Mouse (Mus musculus) limb, embryonic 13.5 days (tissue): ENCODE measurements around the gene Nmral1. TPM values are rescaled to one million over a fixed set of nuclear protein-coding genes. Genes with fewer than 3 reads are reported as not detected.
"Not testable (repeated sequence)": the region's sequence is repeated elsewhere in the genome, so short reads cannot be mapped to it uniquely, and the experiment has no call there.

ENCODE experiments used
- ATAC-seq: fragments of 200-750 bp; cut with Nextera tagmentation; 2 replicates; pipeline ENCODE4 v1.8.0; 2017; ENCODE audit warnings: low read depth, moderate number of reproducible peaks, moderate TSS enrichment; ENCODE audit not compliant: low FRiP score
- H3K27ac ChIP-seq: fragments of 300-500 bp; sonication (generic); 2 replicates; pipeline ENCODE4 v1.5.1; 2015; ENCODE audit warnings: inconsistent platforms, mild to moderate bottlenecking, moderate library complexity
- H3K27me3 ChIP-seq: fragments of 300-500 bp; sonication (generic); 2 replicates; pipeline ENCODE4 v1.6.1; 2015; ENCODE audit warnings: mild to moderate bottlenecking, inconsistent platforms
- H3K36me3 ChIP-seq: fragments of 300-500 bp; sonication (generic); 2 replicates; pipeline ENCODE4 v1.6.1; 2015; ENCODE audit warnings: inconsistent platforms, mild to moderate bottlenecking, moderate library complexity
- H3K4me1 ChIP-seq: fragments of 300-500 bp; sonication (generic); 2 replicates; pipeline ENCODE4 v1.6.1; 2015; ENCODE audit warnings: inconsistent platforms
- H3K4me2 ChIP-seq: fragments of 300-500 bp; sonication (generic); replicated peaks from 2 replicates; pipeline ENCODE4 v1.6.1; 2015; ENCODE audit warnings: inconsistent platforms, mild to moderate bottlenecking, moderate library complexity
- H3K4me3 ChIP-seq: fragments of 300-500 bp; sonication (generic); 2 replicates; pipeline ENCODE4 v1.5.1; 2015; ENCODE audit warnings: moderate library complexity, mild to moderate bottlenecking, inconsistent platforms
- H3K9ac ChIP-seq: fragments of 300-500 bp; sonication (generic); 2 replicates; pipeline ENCODE4 v1.6.1; 2015; ENCODE audit warnings: mild to moderate bottlenecking, inconsistent platforms
- H3K9me3 ChIP-seq: fragments of 300-500 bp; sonication (generic); 2 replicates; pipeline ENCODE4 v1.6.1; 2016; ENCODE audit warnings: inconsistent platforms
- WGBS: fragments of 180-500 bp; shearing (Covaris S2); methylation state at CpG from one replicate; pipeline ENCODE4 v1.1.7; 2015; 5-methylcytosine and 5-hydroxymethylcytosine counted together
- polyA plus RNA-seq: library from polyadenylated mRNA; unstranded; fragments of >200 nt; fragmentation: Nextera tagmentation; extraction: Ambion mirVana; gene quantifications from 2 replicates; pipeline ENCODE4 v1.2.1, GENCODE M21; 2015

Nmral1 gene
- polyA plus RNA-seq, result 113 and 118 TPM in 2 replicates

DNA sequence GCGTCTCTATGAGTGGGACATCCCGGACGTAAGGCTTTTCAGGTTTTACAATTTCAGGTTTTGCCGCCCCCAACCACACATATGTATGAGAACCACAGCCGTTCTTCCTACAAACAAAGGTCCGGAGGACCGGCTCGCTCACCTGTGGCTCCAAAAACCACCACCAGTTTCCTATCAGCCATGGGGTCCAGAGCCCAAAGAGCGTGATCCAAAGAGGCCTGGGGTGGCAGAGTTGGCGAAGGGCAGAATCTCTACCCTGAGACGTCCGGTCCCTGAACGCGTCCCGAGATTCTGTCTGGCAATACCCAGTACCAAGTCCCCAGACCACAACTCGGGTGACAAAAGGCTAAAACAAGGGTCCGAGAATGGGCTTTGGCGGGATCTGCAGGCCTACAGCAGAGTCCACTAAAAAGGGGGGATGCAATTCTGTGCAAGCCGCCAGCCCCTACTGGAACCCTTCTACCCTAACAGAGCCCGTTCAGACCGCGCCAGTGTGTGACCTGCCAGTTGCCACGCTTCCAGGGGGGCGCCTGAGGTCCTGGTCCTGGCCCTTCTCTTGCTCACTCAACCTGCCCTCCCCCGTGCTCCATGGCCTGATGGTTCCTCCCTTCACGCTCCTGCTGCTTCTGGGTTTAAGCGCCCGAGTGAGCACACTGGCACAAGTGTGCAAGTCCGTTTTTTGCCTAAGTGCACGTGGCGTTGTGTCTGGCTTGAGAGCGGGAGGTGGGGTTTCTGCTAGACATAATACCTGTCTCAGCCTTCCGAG lies at the start of gene Nmral1:
TSS of gene Nmral1 (minus strand) at position 604 of the 766 bp plus-strand sequence.
- H3K36me3 ChIP-seq, result peaks cover 27% of the 10 kb centered on the region
- no peaks in the 10 kb centered on the region for H3K27me3 ChIP-seq
- H3K4me1 ChIP-seq, result peaks cover 12% of the 10 kb centered on the region
- H3K4me2 ChIP-seq, result peak within 1 kb of the TSS; percentile 66
- peak within 1 kb of the TSS; percentile 69 for H3K4me3 ChIP-seq
- H3K9ac ChIP-seq, result peak within 1 kb of the TSS; percentile 79
- peak within 1 kb of the TSS; percentile 92 for H3K27ac ChIP-seq
- WGBS, result 6% methylated on average over 33 of the region's 33 CpGs
- H3K9me3 ChIP-seq, result no peaks in the 10 kb centered on the region
- peak; percentile 89 for ATAC-seq

DNA sequence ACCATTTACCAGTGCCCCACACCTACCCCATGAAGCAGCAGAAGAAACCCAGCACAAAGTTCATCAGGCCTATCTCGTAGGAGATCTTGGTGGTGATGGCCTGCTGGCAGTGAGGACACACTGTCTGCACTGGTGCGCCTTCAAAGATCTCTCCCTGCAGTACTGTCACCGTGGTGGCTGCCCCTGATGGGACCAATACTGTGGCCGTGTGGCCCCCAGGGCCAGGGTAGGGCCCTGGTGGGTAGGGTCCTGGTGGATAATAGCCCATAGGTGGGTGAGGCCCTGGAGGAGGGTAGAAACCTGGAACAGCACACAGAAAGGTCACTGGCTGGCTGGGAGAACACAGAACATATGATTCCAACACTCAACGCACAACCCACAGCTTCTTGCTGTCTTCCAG lies 49.6 kb upstream of the Nmral1 start:
- WGBS, result 93% methylated on average over 5 of the region's 5 CpGs
- no peak overlapping the region for H3K4me2 ChIP-seq
- H3K9me3 ChIP-seq, result no peaks in the 10 kb centered on the region
- no peak overlapping the region for H3K27ac ChIP-seq
- H3K9ac ChIP-seq, result no peak overlapping the region
- H3K4me1 ChIP-seq, result peaks cover 8% of the 10 kb centered on the region
- no peaks in the 10 kb centered on the region for H3K27me3 ChIP-seq
- no peak for ATAC-seq
- no peak overlapping the region for H3K4me3 ChIP-seq
- H3K36me3 ChIP-seq, result peaks cover 69% of the 10 kb centered on the region

DNA sequence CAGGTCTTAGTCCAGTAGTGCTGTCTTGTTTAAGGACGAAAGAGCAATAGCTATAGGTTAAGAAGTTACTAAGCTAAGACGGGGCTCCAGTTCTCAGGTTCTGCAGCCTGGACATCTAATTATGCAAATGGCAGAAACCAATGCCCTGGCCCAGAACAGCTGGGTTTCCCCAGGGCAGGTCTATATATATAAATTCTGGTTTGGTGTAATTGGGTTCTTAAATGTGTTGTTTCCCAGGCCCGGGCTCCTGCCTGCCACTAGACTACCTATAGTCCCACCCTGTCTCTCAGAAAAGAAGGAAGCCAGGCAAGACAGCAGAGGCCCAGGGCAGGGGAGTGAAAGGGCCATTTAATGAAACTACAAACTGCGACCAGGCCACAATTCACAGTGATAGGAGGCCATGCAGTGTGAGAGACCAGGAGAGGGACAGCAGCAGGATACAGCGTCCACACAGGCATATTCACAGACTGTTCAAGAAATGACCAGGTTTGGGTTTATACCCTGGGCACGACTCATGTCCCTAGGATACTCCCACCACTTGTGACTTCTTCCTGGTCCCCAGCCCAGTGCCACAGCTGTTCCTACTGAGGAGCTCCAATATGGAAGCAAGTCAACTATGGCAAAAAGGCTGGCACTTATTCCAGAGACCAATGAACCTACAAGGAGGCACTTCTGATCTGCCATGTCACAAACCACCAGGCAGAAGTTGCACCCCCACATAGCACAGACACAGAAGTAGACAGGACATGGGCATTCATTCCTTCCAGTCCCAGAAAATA lies 48.0 kb upstream of the Nmral1 start:
- Histone ChIP-seq H3K4me1 (no peaks in the 10 kb centered on the region), H3K27ac (no peak overlapping the region), H3K4me3 (no peak overlapping the region), H3K9me3 (no peaks in the 10 kb centered on the region), H3K9ac (no peak overlapping the region), H3K27me3 (no peaks in the 10 kb centered on the region), H3K36me3 (peaks cover 77% of the 10 kb centered on the region), H3K4me2 (no peak overlapping the region)
- 82% methylated on average over 6 of the region's 6 CpGs for WGBS
- ATAC-seq, result no peak

DNA sequence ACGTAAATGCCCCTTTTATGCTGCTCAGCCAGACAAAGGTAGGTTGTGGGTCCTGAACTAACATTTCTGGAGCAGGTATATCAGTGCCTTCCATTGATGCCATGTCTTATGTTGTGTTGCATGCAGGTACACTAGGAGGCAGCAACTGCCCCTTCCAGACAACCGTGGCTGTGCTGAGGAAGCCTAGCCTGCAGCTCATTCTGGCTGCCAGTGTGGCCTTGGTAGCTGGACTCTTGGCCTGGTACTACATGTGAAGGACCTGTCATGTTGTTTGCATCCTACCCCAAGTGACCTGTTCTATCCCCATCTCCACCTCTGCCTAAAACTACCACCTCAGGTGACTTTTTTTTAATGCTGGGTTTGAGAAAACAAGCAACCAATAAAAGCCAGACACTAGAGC lies 46.7 kb upstream of the Nmral1 start:
- no peak overlapping the region for H3K9ac ChIP-seq
- no peaks in the 10 kb centered on the region for H3K4me1 ChIP-seq
- ATAC-seq, result no peak
- no peaks in the 10 kb centered on the region for H3K9me3 ChIP-seq
- H3K27me3 ChIP-seq, result no peaks in the 10 kb centered on the region
- H3K36me3 ChIP-seq, result peaks cover 76% of the 10 kb centered on the region
- WGBS, result 90% methylated on average over 2 of the region's 2 CpGs
- no peak overlapping the region for H3K4me2 ChIP-seq
- H3K27ac ChIP-seq, result no peak overlapping the region
- H3K4me3 ChIP-seq, result no peak overlapping the region

DNA sequence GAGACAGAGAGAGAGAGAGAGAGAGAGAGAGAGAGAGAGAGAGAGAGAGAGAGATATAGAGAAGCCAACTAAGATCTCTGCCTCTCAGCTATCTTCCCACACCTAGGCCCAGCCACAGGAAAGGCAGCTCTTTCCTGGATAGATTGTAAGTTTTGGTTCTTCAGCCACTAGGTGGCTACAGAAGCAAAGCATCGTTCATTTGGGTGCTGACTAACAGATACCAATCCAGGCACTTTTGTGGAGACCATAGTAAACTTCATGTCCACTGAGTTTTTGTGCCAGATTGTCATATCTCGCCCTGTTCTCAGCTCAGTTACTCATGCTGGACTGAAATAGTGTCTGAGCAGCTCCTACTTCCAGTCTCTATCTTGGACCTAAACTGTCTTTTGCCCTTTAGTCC lies 44.1 kb upstream of the Nmral1 start:
- Histone ChIP-seq H3K36me3 (peaks cover 50% of the 10 kb centered on the region), H3K9me3 (no peaks in the 10 kb centered on the region), H3K4me1 (no peaks in the 10 kb centered on the region), H3K9ac (no peak overlapping the region), H3K4me2 (no peak overlapping the region), H3K27me3 (no peaks in the 10 kb centered on the region), H3K4me3 (no peak overlapping the region), H3K27ac (no peak overlapping the region)
- no peak for ATAC-seq
- 39% methylated on average over 2 of the region's 2 CpGs for WGBS

DNA sequence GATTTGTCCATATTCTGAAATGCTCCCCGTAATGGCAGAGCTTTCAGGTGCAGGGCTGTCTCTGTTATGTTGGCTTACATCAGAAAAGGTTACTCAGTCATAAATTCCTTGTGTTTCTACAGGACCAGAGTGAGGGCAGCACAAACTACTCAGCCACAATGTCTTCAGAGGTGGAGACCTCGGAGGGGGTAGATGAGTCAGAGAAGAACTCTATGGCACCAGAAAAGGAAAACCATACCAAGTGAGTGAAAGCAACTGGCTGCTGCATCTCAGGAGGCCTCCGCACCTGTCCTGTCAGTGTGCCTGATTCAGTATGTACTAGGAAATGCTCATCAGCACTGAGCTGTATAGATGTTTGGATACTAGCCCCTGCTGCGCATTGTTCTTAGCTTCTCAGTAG lies 43.3 kb upstream of the Nmral1 start:
- ATAC-seq, result no peak
- Histone ChIP-seq H3K9ac (no peak overlapping the region), H3K27ac (no peak overlapping the region), H3K4me1 (no peaks in the 10 kb centered on the region; the same call in 1 of the 2 replicates), H3K4me2 (no peak overlapping the region), H3K36me3 (peaks cover 42% of the 10 kb centered on the region), H3K9me3 (no peaks in the 10 kb centered on the region), H3K27me3 (no peaks in the 10 kb centered on the region), H3K4me3 (no peak overlapping the region)
- whole genome bisulfite sequencing, result 95% methylated on average over 4 of the region's 4 CpGs

DNA sequence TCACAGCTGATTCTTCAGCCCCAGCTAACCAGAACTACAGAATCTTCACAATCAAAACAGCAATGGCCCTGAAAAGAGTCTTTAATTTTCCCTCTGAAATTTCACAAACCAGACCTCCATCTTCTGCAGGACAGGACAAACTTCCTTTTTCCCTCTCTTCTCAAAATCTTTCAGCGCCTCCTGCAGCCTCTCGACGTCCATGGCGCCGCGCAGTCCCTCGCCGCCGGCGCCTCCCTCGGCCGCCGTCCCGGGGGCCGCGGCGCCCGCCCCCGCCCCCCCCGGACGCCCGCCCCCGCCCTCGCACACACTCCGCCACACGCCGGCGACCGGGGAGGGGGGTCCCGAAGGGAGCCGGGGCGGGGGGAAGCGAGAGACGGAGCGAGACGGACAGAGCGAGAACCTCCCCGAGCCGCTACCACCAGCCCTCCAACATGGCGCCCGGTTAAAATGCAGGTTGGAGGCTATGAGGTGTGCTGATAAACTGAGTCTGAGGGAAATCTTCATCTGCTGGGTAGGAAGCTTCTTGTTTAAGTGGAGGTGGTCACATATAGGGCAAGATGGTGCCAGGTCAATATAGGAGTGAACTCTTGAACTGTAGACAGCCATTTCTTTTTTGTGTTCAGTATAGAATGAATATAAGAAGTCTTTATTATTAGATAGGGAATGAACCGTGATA lies 37.6 kb upstream of the Nmral1 start:
- peak; percentile 81 for ATAC-seq

DNA sequence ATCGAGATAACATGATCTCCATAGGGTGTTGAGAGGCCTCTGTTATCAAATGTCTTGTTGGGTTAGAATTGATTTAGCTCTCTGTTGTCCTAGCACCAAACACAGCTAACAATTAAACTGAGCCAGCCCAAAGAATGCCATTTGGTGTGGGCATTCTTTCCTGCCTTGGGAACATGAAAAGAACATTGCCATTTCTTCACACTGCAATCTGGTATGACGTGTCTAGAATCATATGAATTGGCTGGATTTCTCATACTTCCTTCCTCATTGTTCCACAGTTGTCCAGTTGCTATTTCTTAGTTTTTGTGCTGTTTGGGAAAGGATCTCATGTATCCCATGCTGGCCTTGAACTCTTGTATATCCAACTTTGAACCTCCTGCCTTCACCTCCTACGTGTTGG lies 34.9 kb upstream of the Nmral1 start:
- ATAC-seq, result no peak
- Histone ChIP-seq H3K4me3 (no peak overlapping the region), H3K27ac (no peak overlapping the region), H3K9me3 (0 out of 2 replicates have a peak, but pooled peaks cover 4% of the 10 kb centered on the region), H3K4me2 (no peak overlapping the region), H3K4me1 (peaks cover 5% of the 10 kb centered on the region), H3K9ac (no peak overlapping the region), H3K27me3 (no peaks in the 10 kb centered on the region), H3K36me3 (peaks cover 8% of the 10 kb centered on the region; the same call in 1 of the 2 replicates)
- 85% methylated on average over 3 of the region's 3 CpGs for WGBS

More for the DNA sequence above, 37.6 kb upstream of the Nmral1 start:
- not testable (repeated sequence) for H3K4me1 ChIP-seq, H3K36me3 ChIP-seq, H3K9me3 ChIP-seq, H3K27me3 ChIP-seq
- Histone ChIP-seq H3K4me3 (peak overlapping the region; percentile 45), H3K4me2 (peak overlapping the region; percentile 52), H3K9ac (peak overlapping the region; percentile 54), H3K27ac (peak overlapping the region; percentile 58; the same call in 1 of the 2 replicates)
- WGBS, result 2% methylated on average over 30 of the region's 42 CpGs

DNA sequence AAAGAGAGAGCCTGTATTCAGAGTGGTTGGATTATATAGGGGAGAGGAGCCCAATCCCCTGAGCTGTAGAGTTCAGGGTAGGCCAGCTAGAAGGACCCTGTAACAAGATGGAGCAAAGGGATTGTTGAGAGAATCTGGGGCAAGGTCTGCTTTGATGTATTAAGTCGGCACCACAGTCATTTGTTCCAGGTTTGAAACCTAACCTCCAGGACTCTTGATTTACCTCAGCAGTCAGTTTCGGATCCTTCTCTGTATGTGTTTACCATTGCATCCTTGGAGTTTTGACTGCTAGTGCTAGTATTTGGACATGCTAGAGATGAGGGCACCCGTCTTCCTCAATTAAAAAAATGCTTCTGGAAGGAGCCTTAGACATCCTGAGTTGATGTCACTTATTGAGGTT lies 33.0 kb upstream of the Nmral1 start:
- peaks cover 8% of the 10 kb centered on the region; the same call in 1 of the 2 replicates for H3K36me3 ChIP-seq
- H3K9me3 ChIP-seq, result 0 out of 2 replicates have a peak, but pooled peaks cover 4% of the 10 kb centered on the region
- no peak overlapping the region for H3K9ac ChIP-seq
- H3K27me3 ChIP-seq, result no peaks in the 10 kb centered on the region
- 86% methylated on average over 3 of the region's 3 CpGs for WGBS
- no peak overlapping the region for H3K4me3 ChIP-seq
- ATAC-seq, result no peak
- peaks cover 5% of the 10 kb centered on the region; the same call in 1 of the 2 replicates for H3K4me1 ChIP-seq
- no peak overlapping the region for H3K4me2 ChIP-seq
- H3K27ac ChIP-seq, result no peak overlapping the region

DNA sequence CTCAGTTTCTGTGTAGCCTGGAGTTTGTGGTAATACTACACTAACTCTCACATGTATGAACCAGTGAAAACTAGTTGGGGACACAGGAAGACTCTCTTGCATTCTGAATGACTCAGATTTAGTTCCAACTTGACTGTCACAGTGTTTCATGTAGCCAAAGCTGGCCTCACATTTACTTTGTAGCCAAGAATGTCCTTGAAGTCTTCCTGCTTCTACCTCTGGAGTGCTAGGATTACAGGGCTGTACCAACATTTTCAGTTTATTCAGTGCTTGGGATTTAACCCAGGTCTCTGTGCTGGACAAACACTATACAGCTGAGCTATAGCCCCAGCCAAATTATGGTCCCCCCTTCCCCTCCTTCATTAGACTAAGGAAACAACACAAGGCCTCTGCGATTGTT lies 23.0 kb upstream of the Nmral1 start:
- Histone ChIP-seq H3K9ac (no peak overlapping the region), H3K36me3 (peaks cover 12% of the 10 kb centered on the region), H3K4me2 (no peak overlapping the region), H3K4me3 (no peak overlapping the region), H3K27me3 (no peaks in the 10 kb centered on the region), H3K27ac (no peak overlapping the region), H3K9me3 (peaks cover 10% of the 10 kb centered on the region), H3K4me1 (no peaks in the 10 kb centered on the region)
- ATAC-seq, result no peak
- 96% methylated on average over 1 of the region's 1 CpGs for WGBS

DNA sequence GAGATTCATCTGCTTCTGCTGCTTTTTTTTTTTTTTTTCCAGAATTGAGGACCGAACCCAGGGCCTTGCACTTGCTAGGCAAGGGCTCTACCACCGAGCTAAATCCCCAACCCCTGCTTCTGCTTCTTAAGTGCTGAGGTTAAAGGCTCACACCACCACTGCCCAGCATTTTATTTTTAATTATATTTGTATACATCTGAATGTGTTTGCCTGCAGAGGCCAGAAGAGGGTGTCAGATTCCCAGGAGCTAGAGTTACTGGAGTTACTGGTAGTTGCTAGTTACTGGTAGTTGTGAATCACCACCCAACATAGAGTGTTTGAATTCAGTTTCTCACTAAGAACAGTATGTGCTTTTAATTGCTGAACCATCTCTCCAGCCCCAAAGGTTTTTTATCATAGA lies 20.8 kb upstream of the Nmral1 start:
- no peak for ATAC-seq
- 91% methylated on average over 2 of the region's 2 CpGs for WGBS
- Histone ChIP-seq H3K9me3 (peaks cover 10% of the 10 kb centered on the region), H3K27me3 (no peaks in the 10 kb centered on the region), H3K4me3 (no peak overlapping the region), H3K9ac (no peak overlapping the region), H3K27ac (no peak overlapping the region), H3K4me2 (no peak overlapping the region), H3K4me1 (no peaks in the 10 kb centered on the region), H3K36me3 (peaks cover 16% of the 10 kb centered on the region)

DNA sequence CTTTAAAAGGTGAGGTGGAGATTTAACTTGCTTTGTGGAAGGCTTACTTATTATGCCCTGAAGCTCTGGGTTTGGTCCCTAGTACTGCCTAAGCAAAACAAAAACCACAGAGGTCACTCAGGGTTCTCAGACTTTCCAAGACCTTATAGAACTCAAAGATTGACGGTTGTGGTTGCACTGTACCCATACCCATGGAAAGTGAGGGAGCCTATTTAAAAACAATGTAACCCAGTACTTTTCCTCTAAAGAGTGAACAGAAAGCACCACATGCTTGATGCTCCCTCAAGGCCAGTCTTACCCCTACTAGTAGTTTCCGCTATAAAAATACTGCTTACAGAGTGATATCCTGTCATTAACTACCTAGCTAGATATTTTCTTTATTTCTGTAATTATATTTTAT lies 17.1 kb upstream of the Nmral1 start:
- H3K36me3 ChIP-seq, result peaks cover 7% of the 10 kb centered on the region; the same call in 1 of the 2 replicates
- WGBS, result 76% methylated on average over 2 of the region's 2 CpGs
- no peak overlapping the region for H3K9ac ChIP-seq
- no peaks in the 10 kb centered on the region for H3K27me3 ChIP-seq
- no peaks in the 10 kb centered on the region for H3K4me1 ChIP-seq
- H3K9me3 ChIP-seq, result no peaks in the 10 kb centered on the region
- H3K4me3 ChIP-seq, result no peak overlapping the region
- H3K27ac ChIP-seq, result no peak overlapping the region
- no peak overlapping the region for H3K4me2 ChIP-seq
- ATAC-seq, result no peak
